Mouse (Mus musculus) embryonic facial prominence, embryonic 15.5 days (tissue): Measurements from ENCODE around the gene Herpud1. TPM values are rescaled to one million over a fixed set of nuclear protein-coding genes. Genes with fewer than 3 reads are reported as not detected.

Source experiments
- ATAC-seq: fragments of 200-750 bp; cut with Nextera tagmentation; 2 replicates; pipeline ENCODE4 v1.8.0; 2017; ENCODE audit warnings: low read depth, moderate TSS enrichment; ENCODE audit not compliant: insufficient number of reproducible peaks, low FRiP score, low TSS enrichment
- H3K27ac ChIP-seq: fragments of 300-500 bp; sonication (generic); replicated peaks from 2 replicates; pipeline ENCODE4 v1.5.1; 2015; ENCODE audit warnings: mild to moderate bottlenecking, inconsistent platforms
- H3K27me3 ChIP-seq: fragments of 300-500 bp; sonication (generic); 2 replicates; pipeline ENCODE4 v1.6.1; 2015; ENCODE audit warnings: inconsistent platforms
- H3K36me3 ChIP-seq: fragments of 300-500 bp; sonication (generic); 2 replicates; pipeline ENCODE4 v1.6.1; 2015; ENCODE audit warnings: mild to moderate bottlenecking, inconsistent platforms
- H3K4me1 ChIP-seq: fragments of 300-500 bp; sonication (generic); 2 replicates; pipeline ENCODE4 v1.6.1; 2015; ENCODE audit warnings: inconsistent platforms
- H3K4me2 ChIP-seq: fragments of 300-500 bp; sonication (generic); replicated peaks from 2 replicates; pipeline ENCODE4 v1.6.1; 2015; ENCODE audit warnings: mild to moderate bottlenecking, inconsistent platforms
- H3K4me3 ChIP-seq: fragments of 300-500 bp; sonication (generic); replicated peaks from 2 replicates; pipeline ENCODE4 v1.5.1; 2015; ENCODE audit warnings: mild to moderate bottlenecking, inconsistent platforms
- H3K9ac ChIP-seq: fragments of 300-500 bp; sonication (generic); 2 replicates; pipeline ENCODE4 v1.6.1; 2015; ENCODE audit warnings: inconsistent platforms
- H3K9me3 ChIP-seq: fragments of 300-500 bp; sonication (generic); replicated peaks from 2 replicates; pipeline ENCODE4 v1.6.1; 2016; ENCODE audit warnings: inconsistent platforms
- WGBS: fragments of 180-500 bp; shearing (Covaris S2); methylation state at CpG from one replicate; pipeline ENCODE4 v1.1.7; 2015; 5-methylcytosine and 5-hydroxymethylcytosine counted together
- polyA plus RNA-seq: library from polyadenylated mRNA; unstranded; fragments of >200 nt; fragmentation: Nextera tagmentation; extraction: Ambion mirVana; gene quantifications from 2 replicates; pipeline ENCODE4 v1.2.1, GENCODE M21; 2015

Gene Herpud1
- polyA plus RNA-seq, 1 experiment from 2014 or later, result 103 TPM

- 91% methylated on average over 15 of the region's 15 CpGs for WGBS
Observed at GRCm38 (mm10) chr8:94435397-94436111, 49.3 kb downstream of the Herpud1 start.

GRCm38 (mm10) chr8:94436112-94436572 is 49.9 kb downstream of the Herpud1 start:
- Histone ChIP-seq H3K4me1 (peaks cover 6% of the 10 kb centered on the region), H3K27me3 (peaks cover 8% of the 10 kb centered on the region; the same call in 1 of the 2 replicates), H3K36me3 (no peaks in the 10 kb centered on the region), H3K9me3 (no peaks in the 10 kb centered on the region), H3K4me2 (no peak overlapping the region), H3K4me3 (no peak overlapping the region), H3K9ac (no peak overlapping the region), H3K27ac (no peak overlapping the region)
- WGBS, result 86% methylated on average over 5 of the region's 5 CpGs
- ATAC-seq, result no peak

More at GRCm38 (mm10) chr8:94435397-94436111, 49.3 kb downstream of the Herpud1 start:
- no peak for ATAC-seq
- Histone ChIP-seq H3K4me3 (no peak overlapping the region), H3K36me3 (no peaks in the 10 kb centered on the region), H3K4me1 (peaks cover 6% of the 10 kb centered on the region), H3K9me3 (no peaks in the 10 kb centered on the region), H3K27me3 (peaks cover 8% of the 10 kb centered on the region; the same call in 1 of the 2 replicates), H3K9ac (no peak overlapping the region), H3K4me2 (no peak overlapping the region), H3K27ac (no peak overlapping the region)

GRCm38 (mm10) chr8:94436900-94437299 is 50.7 kb downstream of the Herpud1 start:
- H3K27me3 ChIP-seq, result peaks cover 8% of the 10 kb centered on the region; the same call in 1 of the 2 replicates

GRCm38 (mm10) chr8:94438659-94439058 is 52.4 kb downstream of the Herpud1 start:
- Histone ChIP-seq H3K4me2 (no peak overlapping the region), H3K27ac (no peak overlapping the region), H3K4me1 (peaks cover 5% of the 10 kb centered on the region), H3K9me3 (no peaks in the 10 kb centered on the region), H3K4me3 (no peak overlapping the region), H3K36me3 (no peaks in the 10 kb centered on the region), H3K9ac (no peak overlapping the region), H3K27me3 (peaks cover 4% of the 10 kb centered on the region; the same call in 1 of the 2 replicates)
- ATAC-seq, result no peak
- 88% methylated on average over 5 of the region's 5 CpGs for WGBS

More at GRCm38 (mm10) chr8:94436900-94437299, 50.7 kb downstream of the Herpud1 start:
- Histone ChIP-seq H3K4me1 (peaks cover 6% of the 10 kb centered on the region), H3K9ac (no peak overlapping the region), H3K27ac (no peak overlapping the region), H3K4me3 (no peak overlapping the region), H3K36me3 (no peaks in the 10 kb centered on the region), H3K4me2 (no peak overlapping the region), H3K9me3 (no peaks in the 10 kb centered on the region)
- WGBS, result 80% methylated on average over 3 of the region's 3 CpGs
- ATAC-seq, result no peak

DNA sequence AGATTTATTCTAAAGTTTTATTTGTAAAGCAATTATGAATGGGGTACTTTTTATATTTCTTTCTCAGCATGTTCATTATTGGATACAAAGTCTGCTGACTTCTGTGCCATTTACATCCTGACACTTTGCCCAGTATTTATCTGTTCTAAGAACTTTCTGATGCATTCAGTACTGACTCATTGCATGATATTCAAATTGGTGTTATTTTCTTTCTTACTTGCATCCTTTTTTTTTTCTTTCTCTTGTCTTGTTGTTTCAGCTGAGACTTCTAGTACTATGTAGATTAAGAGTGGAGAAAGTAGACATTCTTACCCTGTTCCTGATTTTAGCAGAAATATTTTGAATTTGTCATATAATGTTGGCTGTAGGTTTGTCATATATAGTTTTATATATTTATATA is 53.5 kb downstream of the Herpud1 start:
- Histone ChIP-seq H3K36me3 (no peaks in the 10 kb centered on the region), H3K27ac (no peak overlapping the region), H3K4me2 (no peak overlapping the region), H3K9ac (no peak overlapping the region), H3K4me1 (no peaks in the 10 kb centered on the region), H3K27me3 (no peaks in the 10 kb centered on the region; the same call in 1 of the 2 replicates), H3K4me3 (no peak overlapping the region), H3K9me3 (no peaks in the 10 kb centered on the region)
- no peak for ATAC-seq

DNA sequence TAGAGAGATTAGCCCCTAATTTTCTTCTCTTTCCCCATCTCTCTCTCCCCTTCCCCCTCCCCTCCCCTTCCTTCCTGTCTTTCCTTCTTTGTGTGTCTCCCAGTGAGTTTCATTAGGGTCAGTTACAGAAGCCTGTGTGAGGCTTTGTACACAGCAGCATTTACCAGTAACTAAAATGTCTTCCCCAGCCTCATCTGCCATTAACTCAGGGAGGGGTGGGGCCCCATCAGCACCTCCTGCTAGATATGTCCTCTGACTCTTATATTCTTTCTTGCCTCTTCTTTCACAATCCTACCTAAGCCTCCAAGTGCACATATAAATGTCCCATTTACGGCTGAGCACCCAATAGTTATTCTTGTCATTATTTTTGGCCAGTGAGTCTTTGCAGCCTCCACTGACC is 54.2 kb downstream of the Herpud1 start:
- no peaks in the 10 kb centered on the region for H3K36me3 ChIP-seq
- no peak overlapping the region for H3K4me2 ChIP-seq
- no peak for ATAC-seq
- no peaks in the 10 kb centered on the region; the same call in 1 of the 2 replicates for H3K27me3 ChIP-seq
- H3K9me3 ChIP-seq, result no peaks in the 10 kb centered on the region
- no peaks in the 10 kb centered on the region for H3K4me1 ChIP-seq
- WGBS, result 93% methylated on average over 1 of the region's 1 CpGs
- H3K9ac ChIP-seq, result no peak overlapping the region
- H3K27ac ChIP-seq, result no peak overlapping the region
- H3K4me3 ChIP-seq, result no peak overlapping the region

DNA sequence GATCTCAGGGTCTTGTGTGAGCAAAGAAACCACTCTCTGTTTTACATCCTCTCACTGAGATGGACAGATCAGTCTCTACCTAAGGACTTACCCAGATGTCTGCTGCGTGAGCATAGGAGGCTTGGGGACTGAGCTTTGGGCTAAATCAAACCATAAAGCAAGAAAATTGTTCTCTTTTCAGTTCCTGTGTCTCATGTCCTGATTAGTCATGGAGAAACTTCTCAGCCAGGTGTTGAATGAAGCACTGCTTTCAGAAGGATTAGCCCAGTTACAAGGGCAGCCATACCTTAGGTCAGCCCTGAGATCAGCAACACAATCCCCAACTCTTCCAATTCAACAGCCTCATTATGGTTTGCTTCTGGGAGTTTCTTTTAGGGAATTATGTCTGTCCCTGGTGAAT is 55.4 kb downstream of the Herpud1 start:
- Histone ChIP-seq H3K9ac (no peak overlapping the region), H3K4me3 (no peak overlapping the region), H3K27ac (no peak overlapping the region), H3K27me3 (no peaks in the 10 kb centered on the region), H3K36me3 (no peaks in the 10 kb centered on the region), H3K4me1 (no peaks in the 10 kb centered on the region), H3K4me2 (no peak overlapping the region), H3K9me3 (no peaks in the 10 kb centered on the region)
- 70% methylated on average over 1 of the region's 1 CpGs for WGBS
- ATAC-seq, result no peak

DNA sequence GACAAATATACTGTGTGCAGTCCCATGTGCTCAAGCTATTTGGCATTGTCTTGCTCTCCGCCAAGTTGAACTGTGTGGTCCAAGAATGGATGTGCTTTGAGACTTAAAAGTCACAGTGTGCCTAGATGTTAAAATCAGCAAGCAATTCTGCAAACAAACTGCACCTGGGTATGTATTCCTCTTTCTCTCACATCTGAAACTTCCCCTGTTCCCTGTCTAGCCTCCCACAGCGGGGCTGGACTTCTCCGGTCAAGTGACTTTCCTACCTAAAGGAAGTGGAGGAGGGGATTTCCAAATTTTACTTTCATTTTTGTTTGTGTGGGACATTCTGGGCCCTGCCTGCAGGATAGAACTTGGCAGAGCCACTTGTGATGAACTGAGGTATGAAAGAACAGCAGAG is 56.9 kb downstream of the Herpud1 start:
- Histone ChIP-seq H3K9ac (no peak overlapping the region), H3K27ac (no peak overlapping the region), H3K4me2 (no peak overlapping the region), H3K9me3 (no peaks in the 10 kb centered on the region), H3K4me1 (no peaks in the 10 kb centered on the region), H3K4me3 (no peak overlapping the region), H3K36me3 (no peaks in the 10 kb centered on the region), H3K27me3 (no peaks in the 10 kb centered on the region)
- 88% methylated on average over 3 of the region's 3 CpGs for WGBS
- ATAC-seq, result no peak

DNA sequence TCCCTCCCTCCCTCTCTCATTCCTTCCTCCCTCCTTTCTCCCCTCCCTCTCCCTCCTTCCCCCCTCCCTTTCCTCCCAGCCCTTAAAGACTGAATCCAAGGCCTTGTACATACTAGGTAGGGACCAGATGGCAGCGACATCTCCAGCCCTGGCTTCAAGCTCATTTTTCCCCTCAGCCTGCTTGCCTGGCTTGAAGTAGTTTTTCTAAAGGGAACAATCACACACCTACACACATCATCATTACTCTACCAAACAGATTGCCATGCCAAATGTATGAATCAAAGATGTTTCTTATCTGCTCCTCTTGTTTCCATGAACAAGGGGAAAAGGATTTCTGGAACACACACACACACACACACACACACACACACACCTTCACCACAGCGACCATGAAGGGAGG is 58.2 kb downstream of the Herpud1 start:
- H3K9ac ChIP-seq, result no peak overlapping the region
- no peak overlapping the region for H3K4me3 ChIP-seq
- no peak overlapping the region for H3K4me2 ChIP-seq
- no peak for ATAC-seq
- H3K36me3 ChIP-seq, result no peaks in the 10 kb centered on the region
- no peaks in the 10 kb centered on the region for H3K9me3 ChIP-seq
- H3K27ac ChIP-seq, result no peak overlapping the region
- 61% methylated on average over 2 of the region's 2 CpGs for WGBS
- no peaks in the 10 kb centered on the region for H3K4me1 ChIP-seq
- H3K27me3 ChIP-seq, result no peaks in the 10 kb centered on the region

Other genes starting within 250 kb of the Herpud1 start
- 6.3 and 16.6 TPM in 2 replicates for gene Mt4, start 249.2 kb upstream of the Herpud1 start, polyA plus RNA-seq
- gene Mt3, start 233.8 kb upstream of the Herpud1 start, polyA plus RNA-seq, result 8.2 and 8.5 TPM in 2 replicates
- gene Mt2, start 213.8 kb upstream of the Herpud1 start, polyA plus RNA-seq, result 83.3 and 95.7 TPM in 2 replicates
- 290 and 306 TPM in 2 replicates for gene Mt1, start 207.4 kb upstream of the Herpud1 start, polyA plus RNA-seq
- 63.5 and 66.1 TPM in 2 replicates for gene Nup93, start 171.9 kb upstream of the Herpud1 start, polyA plus RNA-seq
- gene Slc12a3, start 57.2 kb upstream of the Herpud1 start, polyA plus RNA-seq, result 0.23 TPM in 1 of 2 replicates, not detected in the other
- 0.35 and 0.40 TPM in 2 replicates for gene Nlrc5, start 47.9 kb downstream of the Herpud1 start, polyA plus RNA-seq
- gene Cpne2, start 146.6 kb downstream of the Herpud1 start, polyA plus RNA-seq, result 15.6 and 16.1 TPM in 2 replicates
- gene Rspry1, start 215.5 kb downstream of the Herpud1 start, polyA plus RNA-seq, result 36.8 and 36.9 TPM in 2 replicates
- 58.9 and 62.4 TPM in 2 replicates for gene Fam192a, start 215.6 kb downstream of the Herpud1 start, polyA plus RNA-seq